Comparison of ENCODE assay signal across 9 mouse cellular contexts in the genomic region with DNA sequence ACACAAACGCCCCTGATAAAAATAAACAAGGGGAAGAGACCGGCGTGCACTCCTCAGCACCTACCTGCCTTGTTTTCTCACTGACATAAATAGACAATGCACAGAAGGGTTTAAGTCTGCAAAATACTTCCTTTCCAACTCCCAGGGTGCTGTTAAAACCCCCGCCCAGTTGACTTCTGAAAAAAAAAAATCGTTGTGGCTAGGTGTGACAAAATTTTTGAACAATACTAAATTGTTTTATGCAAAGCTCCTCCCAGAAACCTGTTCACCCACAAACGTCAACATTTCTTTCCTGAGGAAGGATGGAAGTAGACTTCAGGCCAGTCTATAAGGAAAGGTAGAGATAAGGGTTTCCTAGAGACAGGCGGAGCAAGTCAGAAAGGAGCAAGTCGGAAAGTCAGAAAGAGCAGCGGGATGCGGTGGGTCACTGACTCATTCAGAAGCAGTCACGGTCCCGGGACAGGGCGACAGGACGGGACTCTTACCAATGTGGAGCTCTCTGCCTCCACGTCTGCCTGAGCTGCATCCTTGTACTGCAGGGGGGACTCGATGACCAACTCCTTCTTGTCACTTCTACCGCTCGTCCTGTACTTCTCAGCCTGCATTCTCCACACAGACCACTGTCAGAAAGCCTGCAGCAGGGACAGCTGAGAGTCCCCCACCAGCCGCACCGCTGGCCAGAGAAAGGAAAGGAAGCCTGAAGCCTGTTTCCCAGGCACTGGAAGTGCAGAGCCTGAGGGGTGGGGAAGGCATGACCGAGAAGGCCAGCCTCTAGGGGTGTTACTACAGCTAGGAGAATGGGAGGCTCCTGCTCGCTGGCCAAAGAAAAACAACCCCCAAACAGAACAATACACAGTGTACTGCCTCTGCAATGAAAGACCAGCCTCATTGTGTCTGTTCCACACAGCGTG.
DNase-seq lines count a peak whose midpoint lies in the region; ATAC-seq lines count a peak whose summit lies in the region.
"Had no signal": no experiment of that assay in that cellular context is flagged by ENCODE, and none has a peak within 500 bp of the region (broad histone marks: within the 10 kb centered on the region; RNA-seq: fewer than 3 reads in every experiment).

No protein-coding gene starts in this region.

- no peaks in the 10 kb centered on the region for H3K27me3 ChIP-seq in forebrain, embryonic 15.5 days
- no peaks in the 10 kb centered on the region; the same call in 1 of the 2 replicates for H3K27me3 ChIP-seq in liver, embryonic 16.5 days (ENCODE audit: control insufficient read depth, insufficient read depth, low read depth, low read length)
- H3K27me3 ChIP-seq in neural tube, embryonic 13.5 days, result peaks cover 9% of the 10 kb centered on the region

- H3K4me2 ChIP-seq in forebrain, embryonic 15.5 days (replicated peaks), result peak overlapping the region; percentile 38
- peak overlapping the region; percentile 32 for H3K4me2 ChIP-seq in liver, embryonic 16.5 days (ENCODE audit: low read depth, low read length)
- peak overlapping the region; percentile 60 for H3K4me2 ChIP-seq in neural tube, embryonic 13.5 days

- H3K36me3 ChIP-seq in forebrain, embryonic 15.5 days, result no peaks in the 10 kb centered on the region
- H3K36me3 ChIP-seq in liver, embryonic 16.5 days (ENCODE audit: control insufficient read depth, insufficient read depth), result no peaks in the 10 kb centered on the region
- H3K36me3 ChIP-seq in neural tube, embryonic 13.5 days, result no peaks in the 10 kb centered on the region
- H3K36me3 ChIP-seq: G1E had no signal

- H3K9ac ChIP-seq in forebrain, embryonic 15.5 days (replicated peaks), result peak overlapping the region; percentile 25
- H3K9ac ChIP-seq in liver, embryonic 16.5 days (ENCODE audit: low read depth, low read length), result no peak overlapping the region
- H3K9ac ChIP-seq in neural tube, embryonic 13.5 days, result peak overlapping the region; percentile 68

- no peak overlapping the region for H3K27ac ChIP-seq in forebrain, embryonic 15.5 days (replicated peaks)
- no peak overlapping the region; the same call in 1 of the 2 replicates for H3K27ac ChIP-seq in liver, embryonic 16.5 days (ENCODE audit: low read length)
- H3K27ac ChIP-seq in neural tube, embryonic 13.5 days (replicated peaks), result peak overlapping the region; percentile 56

- no peaks in the 10 kb centered on the region for H3K9me3 ChIP-seq in forebrain, embryonic 15.5 days
- no peaks in the 10 kb centered on the region for H3K9me3 ChIP-seq in liver, embryonic 16.5 days (replicated peaks; ENCODE audit: control insufficient read depth, low read length)
- no peaks in the 10 kb centered on the region for H3K9me3 ChIP-seq in neural tube, embryonic 13.5 days
- H3K9me3 ChIP-seq: G1E had no signal

- DNase-seq in right cerebral cortex, adult 18-20 months, result peak; percentile 53
- DNase-seq in right cerebral cortex, adult 2 months (ENCODE audit: low spot score in 2 of 2), result no peak
- peak; percentile 77 to 78 for DNase-seq in heart, postnatal 14 days
- peak; percentile 73 for DNase-seq in layer of hippocampus, adult 11-12 months (ENCODE audit: low spot score)

- H3K4me3 ChIP-seq in forebrain, embryonic 15.5 days, result peak overlapping the region; percentile 19
- H3K4me3 ChIP-seq in liver, embryonic 16.5 days (ENCODE audit: low read depth, low read length), result no peak overlapping the region
- peak overlapping the region; percentile 33 for H3K4me3 ChIP-seq in neural tube, embryonic 13.5 days

- 7% methylated on average over 23 of the region's 23 CpGs for WGBS in forebrain, embryonic 15.5 days
- WGBS in liver, embryonic 16.5 days (ENCODE audit: insufficient replicate concordance), result 5% methylated on average over 23 of the region's 23 CpGs
- 4% methylated on average over 23 of the region's 23 CpGs for WGBS in neural tube, embryonic 13.5 days

- intact Hi-C loops in heart, postnatal 14 days (cut with DNase I), result loop anchor here (2.0 to 5.0 kb wide), 3 partner anchors 19 to 54 kb away; no protein-coding TSS in a partner anchor

- H3K4me1 ChIP-seq in forebrain, embryonic 15.5 days, result peaks cover 16% of the 10 kb centered on the region
- no peaks in the 10 kb centered on the region for H3K4me1 ChIP-seq in liver, embryonic 16.5 days (ENCODE audit: control insufficient read depth, low read depth, low read length)
- H3K4me1 ChIP-seq in neural tube, embryonic 13.5 days (replicated peaks), result peaks cover 32% of the 10 kb centered on the region

- ATAC-seq in forebrain, embryonic 15.5 days (replicated peaks), result peak; percentile 72
- ATAC-seq in liver, embryonic 16.5 days (ENCODE audit: low read depth), result peak; percentile 54
- peak; percentile 85 for ATAC-seq in neural tube, embryonic 13.5 days (ENCODE audit: low read depth)
- ATAC-seq in CD4-positive, CD25-positive, alpha-beta regulatory T cell, adult 4 months, result no peak

Comparison
In these comparisons a context has a peak if more than half of its experiments do, and no peak if none do; other contexts are left out.
1. DNase-seq: peak in right cerebral cortex, adult 18-20 months (single experiment), heart, postnatal 14 days (2 of 2) and layer of hippocampus, adult 11-12 months (single experiment); none in right cerebral cortex, adult 2 months (0 of 2).
2. Peak in every context shown above with its lines, with median percentiles within 50 percentile points of each other: H3K4me2 ChIP-seq.